Mouse (Mus musculus) heart, embryonic 14.5 days (tissue): Measurements from ENCODE around the gene Dock6. TPM values are rescaled to one million over a fixed set of nuclear protein-coding genes. Genes with fewer than 3 reads are reported as not detected.

Source experiments
- ATAC-seq: fragments of 200-750 bp; cut with Nextera tagmentation; 2 replicates; pipeline ENCODE4 v1.8.0; 2017; ENCODE audit warnings: low read depth, moderate TSS enrichment; ENCODE audit not compliant: insufficient number of reproducible peaks, insufficient read depth, low FRiP score
- H3K27ac ChIP-seq, 2 experiments: fragments of 200-500 bp in 1 of 2; fragments of 300-500 bp in 1 of 2; sonication (generic) in 1 of 2; replicated peaks in 1 of 2; 2 replicates each; pipeline ENCODE4 v1.5.1; 2012 to 2014; ENCODE audit warnings: low read depth in 2 of 2, low read length in 2 of 2, control low read depth in 1 of 2, mild to moderate bottlenecking in 1 of 2, mixed read lengths in 1 of 2; ENCODE audit not compliant: control insufficient read depth in 1 of 2, insufficient read depth in 1 of 2
- H3K27me3 ChIP-seq: fragments of 300-500 bp; sonication (generic); 2 replicates; pipeline ENCODE4 v1.6.1; 2014; ENCODE audit warnings: mild to moderate bottlenecking, low read length, control low read depth; ENCODE audit not compliant: control insufficient read depth, insufficient read depth
- H3K36me3 ChIP-seq: fragments of 300-500 bp; sonication (generic); 2 replicates; pipeline ENCODE4 v1.6.1; 2014; ENCODE audit warnings: mild to moderate bottlenecking, control low read depth, low read length, mixed read lengths; ENCODE audit not compliant: control insufficient read depth, insufficient read depth
- H3K4me1 ChIP-seq, 2 experiments: fragments of 200-500 bp in 1 of 2; fragments of 300-500 bp in 1 of 2; sonication (generic) in 1 of 2; 2 replicates each; pipeline ENCODE4 v1.6.1; 2012 to 2014; ENCODE audit warnings: low read length in 2 of 2, control low read depth in 1 of 2, mixed read lengths in 1 of 2; ENCODE audit not compliant: control insufficient read depth in 2 of 2, insufficient read depth in 2 of 2
- H3K4me2 ChIP-seq: fragments of 300-500 bp; sonication (generic); 2 replicates; pipeline ENCODE4 v1.6.1; 2014; ENCODE audit warnings: mild to moderate bottlenecking, low read length
- H3K4me3 ChIP-seq, 2 experiments: fragments of 200-500 bp in 1 of 2; fragments of 300-500 bp in 1 of 2; sonication (generic) in 1 of 2; 2 replicates each; pipeline ENCODE4 v1.5.1; 2012 to 2014; ENCODE audit warnings: low read length in 2 of 2, mild to moderate bottlenecking in 2 of 2, control low read depth in 1 of 2, low read depth in 1 of 2, moderate library complexity in 1 of 2; ENCODE audit not compliant: control insufficient read depth in 1 of 2, insufficient read depth in 1 of 2
- H3K9ac ChIP-seq: fragments of 300-500 bp; sonication (generic); 2 replicates; pipeline ENCODE4 v1.6.1; 2014; ENCODE audit warnings: mild to moderate bottlenecking, low read length
- H3K9me3 ChIP-seq: fragments of 300-500 bp; sonication (generic); 2 replicates; pipeline ENCODE4 v1.6.1; 2016; ENCODE audit warnings: low read length, control low read depth; ENCODE audit not compliant: control insufficient read depth
- WGBS: fragments of 180-500 bp; shearing (Covaris S2); extraction: QIAGEN DNeasy Blood & Tissue Kit; methylation state at CpG from one replicate; pipeline ENCODE4 v1.1.7; 2014; 5-methylcytosine and 5-hydroxymethylcytosine counted together
- polyA plus RNA-seq: library from polyadenylated mRNA; unstranded; fragments of >200 nt; fragmentation: Nextera tagmentation; extraction: Ambion mirVana; gene quantifications from 2 replicates; pipeline ENCODE4 v1.2.1, GENCODE M21; 2014

Dock6 gene
- polyA plus RNA-seq, 1 experiment from 2014 or later: 44.5 TPM

GRCm38 (mm10) chr9:21857501-21857900 lies 5.1 kb upstream of the Dock6 start:
- WGBS: 34% methylated on average over 2 of the region's 2 CpGs
- H3K9me3 ChIP-seq: peaks cover 6% of the 10 kb centered on the region
- no peaks in the 10 kb centered on the region for H3K27me3 ChIP-seq
- peaks cover 0 to 3% of the 10 kb centered on the region in 2 experiments; a peak in 1 of 4 replicates for H3K4me1 ChIP-seq
- no peak overlapping the region for H3K4me2 ChIP-seq
- peak overlapping the region; percentile 76 to 83; a peak in 3 of 4 replicates for H3K27ac ChIP-seq
- H3K9ac ChIP-seq: no peak overlapping the region
- ATAC-seq: no peak
- no peak overlapping the region for H3K4me3 ChIP-seq
- no peaks in the 10 kb centered on the region for H3K36me3 ChIP-seq

GRCm38 (mm10) chr9:21854894-21855293 lies 2.5 kb upstream of the Dock6 start:
- Histone ChIP-seq H3K4me2 (no peak overlapping the region), H3K27me3 (no peaks in the 10 kb centered on the region), H3K36me3 (no peaks in the 10 kb centered on the region), H3K9ac (no peak overlapping the region), H3K4me3 (no peak overlapping the region), H3K9me3 (no peaks in the 10 kb centered on the region), H3K27ac (no peak overlapping the region), H3K4me1 (peaks cover 3 to 4% of the 10 kb centered on the region in 2 experiments; a peak in 3 of 4 replicates)
- WGBS: 74% methylated on average over 6 of the region's 6 CpGs
- no peak for ATAC-seq

DNA sequence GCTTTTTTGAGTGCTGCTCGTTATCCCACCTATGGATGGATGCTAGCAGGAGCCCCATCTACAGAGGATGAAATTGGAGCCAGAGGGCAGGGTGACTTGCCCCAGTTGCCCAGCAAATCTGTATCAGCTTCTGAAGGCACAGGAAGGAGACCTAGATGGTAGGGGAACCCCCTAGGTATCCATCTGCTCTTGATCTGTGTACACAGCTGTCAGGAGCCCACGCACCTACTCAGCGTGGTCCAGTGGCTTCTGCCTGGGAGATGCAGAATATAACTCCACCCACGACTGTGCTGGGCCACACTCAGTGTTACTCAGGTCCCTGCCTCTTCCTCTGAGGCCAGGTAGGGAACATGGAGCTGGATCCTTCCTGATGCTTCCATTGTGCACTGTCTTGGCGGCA lies 1.5 kb upstream of the Dock6 start:
- Histone ChIP-seq H3K9me3 (no peaks in the 10 kb centered on the region), H3K9ac (no peak overlapping the region), H3K27me3 (no peaks in the 10 kb centered on the region), H3K36me3 (no peaks in the 10 kb centered on the region), H3K27ac (no peak overlapping the region), H3K4me2 (no peak overlapping the region), H3K4me1 (peaks cover 3 to 4% of the 10 kb centered on the region in 2 experiments; a peak in 3 of 4 replicates), H3K4me3 (no peak overlapping the region)
- no peak for ATAC-seq
- WGBS: 78% methylated on average over 5 of the region's 5 CpGs

DNA sequence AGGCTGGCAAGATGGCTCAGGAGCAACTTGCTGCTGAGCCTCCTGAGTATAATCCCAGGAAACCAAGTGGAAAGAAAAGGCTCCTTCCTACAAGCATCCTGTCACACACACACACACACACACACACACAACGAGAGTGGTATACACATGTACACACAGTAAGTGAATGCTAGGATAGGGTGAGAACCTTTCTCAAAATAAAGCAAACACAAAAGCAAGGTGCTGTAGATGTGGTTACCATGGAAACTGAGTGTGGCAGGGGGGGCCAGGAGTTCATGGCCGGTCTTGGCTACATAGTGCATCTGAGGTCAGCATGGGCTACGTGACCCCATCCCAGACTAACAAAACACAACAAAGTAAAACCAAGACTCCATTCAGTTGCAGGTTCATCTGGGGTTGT lies 1.4 kb downstream of the Dock6 start:
- Histone ChIP-seq H3K36me3 (peaks cover 1% of the 10 kb centered on the region; the same call in 1 of the 2 replicates), H3K9me3 (no peaks in the 10 kb centered on the region), H3K4me2 (peak overlapping the region; percentile 73), H3K9ac (peak overlapping the region; percentile 91), H3K4me1 (peaks cover 14 to 19% of the 10 kb centered on the region in 2 experiments), H3K4me3 (peak overlapping the region; percentile 73 to 84; a peak in 3 of 4 replicates), H3K27me3 (no peaks in the 10 kb centered on the region), H3K27ac (peak overlapping the region; percentile 36 to 81; a peak in 3 of 4 replicates)
- ATAC-seq: no peak
- 64% methylated on average over 3 of the region's 3 CpGs for WGBS

DNA sequence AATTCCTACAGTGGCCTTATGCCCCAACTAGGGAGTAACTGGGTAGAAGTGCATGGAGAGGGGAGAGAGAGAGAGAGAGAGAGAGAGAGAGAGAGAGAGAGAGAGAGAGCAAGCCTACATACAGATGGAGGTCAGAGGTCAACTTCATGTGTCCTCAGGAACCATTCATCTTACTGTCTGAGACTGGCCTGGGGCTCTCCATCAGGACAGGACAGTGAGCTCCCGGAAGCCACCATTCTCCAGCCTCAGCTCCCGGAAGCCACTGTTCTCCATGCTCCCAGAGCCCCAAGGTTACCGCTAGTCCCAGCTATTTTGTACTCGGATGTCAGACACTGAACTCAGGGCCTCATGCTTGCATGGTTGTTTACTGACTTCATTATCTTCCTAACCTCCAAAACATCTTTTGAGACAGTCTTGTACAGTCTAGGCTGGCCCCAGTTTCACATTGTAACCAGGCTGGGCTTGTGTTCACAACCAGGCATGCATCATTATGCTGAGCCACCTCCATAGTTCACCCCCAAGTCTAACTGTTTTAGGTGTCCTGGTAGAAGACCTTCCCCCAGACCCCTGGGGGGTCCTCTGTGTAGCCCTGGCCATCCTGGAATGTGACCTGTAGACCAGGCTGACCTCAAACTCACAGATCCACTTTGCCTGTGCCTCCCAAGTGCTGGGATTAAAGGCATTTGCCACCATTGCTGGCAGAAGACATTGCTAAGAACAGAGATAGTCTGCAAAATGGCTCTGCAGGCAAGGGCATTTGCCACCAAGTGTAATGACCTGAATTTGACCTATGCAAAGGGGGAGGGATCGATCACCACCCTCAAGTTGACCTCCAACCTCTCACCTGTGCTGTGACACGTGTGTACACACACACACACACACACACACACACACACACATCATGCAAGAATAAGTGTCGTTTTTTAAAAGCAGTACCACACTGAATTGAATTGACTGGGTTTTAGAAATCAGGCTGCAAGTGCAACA lies 2.5 kb downstream of the Dock6 start:
- ATAC-seq: no peak
- H3K27me3 ChIP-seq: no peaks in the 10 kb centered on the region
- H3K4me2 ChIP-seq: peak overlapping the region; percentile 73
- H3K4me3 ChIP-seq: peak overlapping the region in 1 of 2 experiments; percentile 73; a peak in 2 of 4 replicates
- peak overlapping the region; percentile 1 to 81 for H3K27ac ChIP-seq
- 60% methylated on average over 7 of the region's 7 CpGs for WGBS
- H3K4me1 ChIP-seq: peaks cover 19 to 25% of the 10 kb centered on the region in 2 experiments
- H3K9ac ChIP-seq: peak overlapping the region; percentile 91; the same call in 1 of the 2 replicates
- peaks cover 12% of the 10 kb centered on the region for H3K36me3 ChIP-seq
- H3K9me3 ChIP-seq: no peaks in the 10 kb centered on the region

GRCm38 (mm10) chr9:21847926-21848325 lies 4.5 kb downstream of the Dock6 start:
- no peaks in the 10 kb centered on the region for H3K27me3 ChIP-seq
- no peak for ATAC-seq
- H3K4me1 ChIP-seq: peaks cover 19 to 25% of the 10 kb centered on the region in 2 experiments
- H3K4me3 ChIP-seq: no peak overlapping the region
- H3K27ac ChIP-seq: peak overlapping the region; percentile 93 to 95
- H3K36me3 ChIP-seq: peaks cover 29% of the 10 kb centered on the region
- peak overlapping the region; percentile 69 for H3K4me2 ChIP-seq
- peak overlapping the region; percentile 69; the same call in 1 of the 2 replicates for H3K9ac ChIP-seq
- no peaks in the 10 kb centered on the region for H3K9me3 ChIP-seq
- 31% methylated on average over 10 of the region's 10 CpGs for WGBS

GRCm38 (mm10) chr9:21847425-21847824 lies 5.0 kb downstream of the Dock6 start:
- H3K27me3 ChIP-seq: no peaks in the 10 kb centered on the region
- H3K9me3 ChIP-seq: no peaks in the 10 kb centered on the region
- H3K36me3 ChIP-seq: peaks cover 29% of the 10 kb centered on the region
- H3K4me3 ChIP-seq: peak overlapping the region in 1 of 2 experiments; percentile 36; a peak in 3 of 4 replicates
- H3K9ac ChIP-seq: peak overlapping the region; percentile 69
- H3K4me2 ChIP-seq: peak overlapping the region; percentile 69
- H3K4me1 ChIP-seq: peaks cover 22 to 29% of the 10 kb centered on the region in 2 experiments
- 37% methylated on average over 3 of the region's 3 CpGs for WGBS
- H3K27ac ChIP-seq: peak overlapping the region; percentile 93 to 95
- ATAC-seq: no peak
